Mouse (Mus musculus): ENCODE measurements around the gene Slc5a10. TPM values are rescaled to one million over a fixed set of nuclear protein-coding genes. Genes with fewer than 3 reads are reported as not detected.

The Slc5a10 gene
- polyA plus RNA-seq (2014; fragmentation: Nextera tagmentation; extraction: Ambion mirVana) = not detected in 2 replicates

DNA sequence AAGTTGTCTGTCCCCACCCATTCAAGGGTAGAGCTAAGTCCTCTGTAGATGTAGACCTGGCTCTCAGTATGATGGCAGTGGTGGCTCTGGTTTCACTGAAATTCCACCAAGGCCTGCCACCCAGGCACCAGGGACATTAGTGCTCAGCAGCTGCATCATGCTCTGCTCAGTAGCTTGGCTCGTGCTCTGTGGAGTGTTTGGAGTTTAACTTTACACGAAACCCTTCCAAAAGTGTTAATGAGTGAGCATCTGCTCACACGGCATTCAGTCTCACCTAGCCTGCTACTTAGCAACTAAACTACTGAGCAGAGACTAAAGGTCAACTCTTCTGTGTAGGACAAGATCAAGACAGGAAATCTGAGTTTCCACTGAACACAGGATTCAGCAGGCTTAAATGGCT, at the start of gene Slc5a10:
Slc5a10 (minus strand) TSS at position 191 of the 400 bp plus-strand sequence.
- Histone ChIP-seq H3K4me1 (replicated peaks; ENCODE audit: control insufficient read depth, insufficient read depth, low read length) (no peaks in the 10 kb centered on the region), H3K9ac (no peak within 1 kb of the TSS), H3K4me2 (replicated peaks) (no peak within 1 kb of the TSS), H3K9me3 (ENCODE audit: control insufficient read depth, low read length) (no peaks in the 10 kb centered on the region), H3K4me3 (replicated peaks; ENCODE audit: low read length) (no peak within 1 kb of the TSS), H3K36me3 (replicated peaks; ENCODE audit: control insufficient read depth, insufficient read depth) (no peaks in the 10 kb centered on the region), H3K27ac (no peak within 1 kb of the TSS), H3K27me3 (ENCODE audit: control insufficient read depth, insufficient read depth, low read length) (no peaks in the 10 kb centered on the region)
- DNase-seq (ENCODE audit: low spot score) (no peak), ATAC-seq (ENCODE audit: low FRiP score) (no peak)
- 87% methylated on average over 3 of the region's 3 CpGs for WGBS

- H3K4me3 ChIP-seq (replicated peaks; ENCODE audit: low read length) = peak within 1 kb of the TSS; percentile 51
- peaks cover 5% of the 10 kb centered on the region for H3K36me3 ChIP-seq (replicated peaks; ENCODE audit: control insufficient read depth, insufficient read depth)
- H3K9ac ChIP-seq = peak within 1 kb of the TSS; percentile 66
- no peaks in the 10 kb centered on the region for H3K9me3 ChIP-seq (ENCODE audit: control insufficient read depth, low read length)
- DNase-seq (ENCODE audit: low spot score) (peak; percentile 95), ATAC-seq (ENCODE audit: low FRiP score) (peak; percentile 93)
- peaks cover 14% of the 10 kb centered on the region for H3K4me1 ChIP-seq (replicated peaks; ENCODE audit: control insufficient read depth, insufficient read depth, low read length)
- H3K27me3 ChIP-seq (ENCODE audit: control insufficient read depth, insufficient read depth, low read length) = no peaks in the 10 kb centered on the region
- under 1% methylated on average over 51 of the region's 51 CpGs for WGBS
- peak within 1 kb of the TSS; percentile 79 for H3K4me2 ChIP-seq (replicated peaks)
- H3K27ac ChIP-seq = peak within 1 kb of the TSS; percentile 83
These were observed 41.2 kb upstream of the Slc5a10 start, which contains the start of gene Prpsap2 for GRCm38 (mm10) chr11:61761584-61762407. Gene Prpsap2, minus strand, starts transcription at chr11:61762088.

DNA sequence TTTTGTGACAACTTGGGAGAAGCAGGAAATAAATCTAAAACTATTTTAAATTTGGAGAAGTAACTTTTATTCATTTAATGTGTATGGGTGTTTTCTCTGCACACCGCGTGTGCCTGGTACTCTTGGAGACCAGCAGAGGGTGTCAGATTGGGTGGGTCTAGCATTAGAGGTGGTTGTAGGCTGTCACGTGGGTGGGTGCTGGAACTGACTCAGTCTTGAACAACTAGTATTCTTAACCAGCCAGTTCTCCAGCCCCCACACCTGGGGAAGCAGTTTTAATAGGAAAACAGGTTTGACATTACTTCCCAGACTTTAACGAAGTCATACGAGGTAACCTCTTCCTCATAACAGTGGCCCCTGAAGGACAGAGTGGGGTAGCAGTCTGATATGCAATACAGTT, 39.9 kb upstream of the Slc5a10 start:
- 75% methylated on average over 5 of the region's 5 CpGs for WGBS
- H3K4me3 ChIP-seq (replicated peaks; ENCODE audit: low read length) = peak overlapping the region; percentile 51

DNA sequence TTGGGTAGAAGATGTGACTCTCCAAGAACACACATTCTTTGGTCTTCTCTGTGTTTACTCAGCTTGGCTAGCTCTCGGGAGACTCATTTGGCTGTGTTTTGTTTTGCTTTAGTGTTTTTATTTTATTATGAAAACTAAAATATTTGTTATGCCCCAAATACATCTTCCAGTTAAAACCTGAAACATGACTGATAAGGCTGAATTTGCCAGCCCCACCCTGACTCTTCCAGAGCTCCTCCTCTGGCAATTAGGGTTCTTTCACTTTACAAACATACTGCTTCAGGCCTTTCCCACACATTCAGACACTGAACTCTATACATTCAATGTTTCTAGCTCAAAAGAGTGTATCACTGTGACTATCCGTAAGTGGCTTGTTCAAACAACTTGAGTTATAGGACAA, 36.5 kb upstream of the Slc5a10 start:
- Histone ChIP-seq H3K27ac (no peak overlapping the region), H3K36me3 (replicated peaks; ENCODE audit: control insufficient read depth, insufficient read depth) (peaks cover 50% of the 10 kb centered on the region), H3K4me1 (replicated peaks; ENCODE audit: control insufficient read depth, insufficient read depth, low read length) (peaks cover 14% of the 10 kb centered on the region), H3K9me3 (ENCODE audit: control insufficient read depth, low read length) (no peaks in the 10 kb centered on the region), H3K4me3 (replicated peaks; ENCODE audit: low read length) (no peak overlapping the region), H3K4me2 (replicated peaks) (no peak overlapping the region), H3K9ac (no peak overlapping the region), H3K27me3 (ENCODE audit: control insufficient read depth, insufficient read depth, low read length) (no peaks in the 10 kb centered on the region)
- no peak for DNase-seq (ENCODE audit: low spot score)
- no peak for ATAC-seq (ENCODE audit: low FRiP score)
- WGBS = 94% methylated on average over 2 of the region's 2 CpGs

More for the DNA sequence above, 39.9 kb upstream of the Slc5a10 start:
- Histone ChIP-seq H3K36me3 (replicated peaks; ENCODE audit: control insufficient read depth, insufficient read depth) (peaks cover 18% of the 10 kb centered on the region), H3K9ac (0 out of 2 replicates have a peak overlapping the region, but pooled peaks have one; percentile 66), H3K9me3 (ENCODE audit: control insufficient read depth, low read length) (no peaks in the 10 kb centered on the region), H3K27ac (no peak overlapping the region), H3K27me3 (ENCODE audit: control insufficient read depth, insufficient read depth, low read length) (no peaks in the 10 kb centered on the region), H3K4me1 (replicated peaks; ENCODE audit: control insufficient read depth, insufficient read depth, low read length) (peaks cover 14% of the 10 kb centered on the region), H3K4me2 (replicated peaks) (peak overlapping the region; percentile 79)
- ATAC-seq (ENCODE audit: low FRiP score) = no peak
- DNase-seq (ENCODE audit: low spot score) = no peak

GRCm38 (mm10) chr11:61751612-61752011, 31.0 kb upstream of the Slc5a10 start:
- no peaks in the 10 kb centered on the region for H3K4me1 ChIP-seq (replicated peaks; ENCODE audit: control insufficient read depth, insufficient read depth, low read length)
- 78% methylated on average over 5 of the region's 5 CpGs for WGBS
- DNase-seq (ENCODE audit: low spot score) (no peak), ATAC-seq (ENCODE audit: low FRiP score) (no peak)
- no peak overlapping the region for H3K9ac ChIP-seq
- no peak overlapping the region for H3K4me3 ChIP-seq (replicated peaks; ENCODE audit: low read length)
- no peak overlapping the region for H3K27ac ChIP-seq
- no peaks in the 10 kb centered on the region for H3K9me3 ChIP-seq (ENCODE audit: control insufficient read depth, low read length)
- no peak overlapping the region for H3K4me2 ChIP-seq (replicated peaks)
- peaks cover 93% of the 10 kb centered on the region for H3K36me3 ChIP-seq (replicated peaks; ENCODE audit: control insufficient read depth, insufficient read depth)
- H3K27me3 ChIP-seq (ENCODE audit: control insufficient read depth, insufficient read depth, low read length) = no peaks in the 10 kb centered on the region

DNA sequence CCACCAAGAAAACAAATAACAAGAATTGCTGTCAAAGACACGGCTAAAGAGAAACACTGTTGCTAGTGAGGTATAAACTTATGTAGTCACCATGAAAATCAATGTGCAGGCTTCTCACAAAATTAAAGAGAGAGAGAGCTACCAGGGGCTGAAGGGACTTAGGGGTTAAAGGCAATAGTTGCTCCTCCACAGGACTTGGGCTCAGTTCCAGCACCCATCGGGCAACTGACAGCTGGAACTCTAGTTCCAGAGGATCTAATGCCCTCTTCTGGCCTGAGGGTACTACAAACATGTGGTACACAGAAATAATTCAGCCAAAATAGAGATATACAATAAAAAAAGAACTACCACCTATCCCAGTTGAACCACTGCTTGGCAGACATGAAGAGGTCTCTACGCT, 26.5 kb upstream of the Slc5a10 start:
- DNase-seq (ENCODE audit: low spot score) = no peak
- ATAC-seq (ENCODE audit: low FRiP score) = no peak
- Histone ChIP-seq H3K27ac (no peak overlapping the region), H3K27me3 (ENCODE audit: control insufficient read depth, insufficient read depth, low read length) (no peaks in the 10 kb centered on the region), H3K4me1 (replicated peaks; ENCODE audit: control insufficient read depth, insufficient read depth, low read length) (no peaks in the 10 kb centered on the region), H3K9me3 (ENCODE audit: control insufficient read depth, low read length) (no peaks in the 10 kb centered on the region), H3K36me3 (replicated peaks; ENCODE audit: control insufficient read depth, insufficient read depth) (peaks cover 94% of the 10 kb centered on the region), H3K9ac (no peak overlapping the region), H3K4me3 (replicated peaks; ENCODE audit: low read length) (no peak overlapping the region), H3K4me2 (replicated peaks) (no peak overlapping the region)
- 75% methylated on average over 3 of the region's 3 CpGs for WGBS

DNA sequence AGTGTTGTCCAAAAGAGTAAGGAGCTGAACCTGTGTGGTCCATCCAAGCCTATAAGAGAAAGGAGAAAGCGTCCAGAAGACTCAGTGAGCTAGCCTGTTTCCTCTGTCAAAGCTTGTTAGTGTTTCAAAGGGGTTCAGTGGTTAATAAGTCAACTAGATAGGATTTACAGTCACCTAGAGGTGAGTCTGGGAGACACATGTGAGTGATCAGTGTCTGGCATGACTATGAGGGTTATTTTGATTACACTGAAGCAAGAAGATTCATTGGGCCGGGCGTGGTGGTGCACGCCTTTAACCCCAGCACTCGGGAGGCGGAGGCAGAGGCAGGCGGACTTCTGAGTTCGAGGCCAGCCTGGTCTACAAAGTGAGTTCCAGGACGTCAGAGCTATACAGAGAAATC, 25.2 kb upstream of the Slc5a10 start:
- H3K36me3 ChIP-seq (replicated peaks; ENCODE audit: control insufficient read depth, insufficient read depth) = peaks cover 94% of the 10 kb centered on the region

GRCm38 (mm10) chr11:61744460-61744859, 23.8 kb upstream of the Slc5a10 start:
- peaks cover 94% of the 10 kb centered on the region for H3K36me3 ChIP-seq (replicated peaks; ENCODE audit: control insufficient read depth, insufficient read depth)

More for the DNA sequence above, 25.2 kb upstream of the Slc5a10 start:
- 96% methylated on average over 9 of the region's 9 CpGs for WGBS
- Histone ChIP-seq H3K4me2 (replicated peaks) (no peak overlapping the region), H3K4me3 (replicated peaks; ENCODE audit: low read length) (no peak overlapping the region), H3K27me3 (ENCODE audit: control insufficient read depth, insufficient read depth, low read length) (no peaks in the 10 kb centered on the region), H3K4me1 (replicated peaks; ENCODE audit: control insufficient read depth, insufficient read depth, low read length) (no peaks in the 10 kb centered on the region), H3K9me3 (ENCODE audit: control insufficient read depth, low read length) (no peaks in the 10 kb centered on the region), H3K9ac (no peak overlapping the region), H3K27ac (no peak overlapping the region)
- no peak for ATAC-seq (ENCODE audit: low FRiP score)
- DNase-seq (ENCODE audit: low spot score) = no peak

GRCm38 (mm10) chr11:61743768-61744167, 23.1 kb upstream of the Slc5a10 start:
- Histone ChIP-seq H3K27me3 (ENCODE audit: control insufficient read depth, insufficient read depth, low read length) (no peaks in the 10 kb centered on the region), H3K4me3 (replicated peaks; ENCODE audit: low read length) (no peak overlapping the region), H3K36me3 (replicated peaks; ENCODE audit: control insufficient read depth, insufficient read depth) (peaks cover 94% of the 10 kb centered on the region), H3K4me1 (replicated peaks; ENCODE audit: control insufficient read depth, insufficient read depth, low read length) (no peaks in the 10 kb centered on the region), H3K9ac (no peak overlapping the region), H3K4me2 (replicated peaks) (no peak overlapping the region), H3K27ac (no peak overlapping the region), H3K9me3 (ENCODE audit: control insufficient read depth, low read length) (no peaks in the 10 kb centered on the region)
- 44% methylated on average over 3 of the region's 3 CpGs for WGBS
- ATAC-seq (ENCODE audit: low FRiP score) (no peak), DNase-seq (ENCODE audit: low spot score) (no peak)

More at GRCm38 (mm10) chr11:61744460-61744859, 23.8 kb upstream of the Slc5a10 start:
- ATAC-seq (ENCODE audit: low FRiP score) = no peak
- WGBS = 73% methylated on average over 3 of the region's 3 CpGs
- no peak overlapping the region for H3K4me2 ChIP-seq (replicated peaks)
- H3K27ac ChIP-seq = no peak overlapping the region
- H3K27me3 ChIP-seq (ENCODE audit: control insufficient read depth, insufficient read depth, low read length) = no peaks in the 10 kb centered on the region
- H3K9me3 ChIP-seq (ENCODE audit: control insufficient read depth, low read length) = no peaks in the 10 kb centered on the region
- no peak for DNase-seq (ENCODE audit: low spot score)
- H3K9ac ChIP-seq = no peak overlapping the region
- H3K4me3 ChIP-seq (replicated peaks; ENCODE audit: low read length) = no peak overlapping the region
- no peaks in the 10 kb centered on the region for H3K4me1 ChIP-seq (replicated peaks; ENCODE audit: control insufficient read depth, insufficient read depth, low read length)
